Mouse (Mus musculus) gastrocnemius, adult 18-20 months (tissue): Measurements from ENCODE around the gene Gramd1b. TPM values are rescaled to one million over a fixed set of nuclear protein-coding genes. Genes with fewer than 3 reads are reported as not detected.

ENCODE experiments used
- DNase-seq: peaks from one replicate; pipeline ENCODE4 v3.0.0; 2021; ENCODE audit warnings: low spot score
- long read RNA-seq, 2 experiments: library from polyadenylated mRNA; stranded (forward); transcript quantifications; one replicate each; pipeline ENCODE4 v2.0.0; 2021
- total RNA-seq, 2 experiments: library from RNA; stranded (reverse); gene quantifications; 2 replicates each; pipeline ENCODE4 v1.2.3; 2021

The Gramd1b gene
- 1 to 10 TPM; 7.5 to 7.9 TPM for total RNA-seq
- long read RNA-seq, experiment 1, full-length matches to known transcripts, result 2 of 2 reads
- long read RNA-seq, experiment 1, partial matches to known transcripts, result 0 of 2 reads
- long read RNA-seq, experiment 1, other reads (novel, unspliced or antisense), result 0 of 2 reads
- long read RNA-seq, experiment 2, partial matches to known transcripts, result 1 of 1 reads
- long read RNA-seq, experiment 2, other reads (novel, unspliced or antisense), result 0 of 1 reads

DNA sequence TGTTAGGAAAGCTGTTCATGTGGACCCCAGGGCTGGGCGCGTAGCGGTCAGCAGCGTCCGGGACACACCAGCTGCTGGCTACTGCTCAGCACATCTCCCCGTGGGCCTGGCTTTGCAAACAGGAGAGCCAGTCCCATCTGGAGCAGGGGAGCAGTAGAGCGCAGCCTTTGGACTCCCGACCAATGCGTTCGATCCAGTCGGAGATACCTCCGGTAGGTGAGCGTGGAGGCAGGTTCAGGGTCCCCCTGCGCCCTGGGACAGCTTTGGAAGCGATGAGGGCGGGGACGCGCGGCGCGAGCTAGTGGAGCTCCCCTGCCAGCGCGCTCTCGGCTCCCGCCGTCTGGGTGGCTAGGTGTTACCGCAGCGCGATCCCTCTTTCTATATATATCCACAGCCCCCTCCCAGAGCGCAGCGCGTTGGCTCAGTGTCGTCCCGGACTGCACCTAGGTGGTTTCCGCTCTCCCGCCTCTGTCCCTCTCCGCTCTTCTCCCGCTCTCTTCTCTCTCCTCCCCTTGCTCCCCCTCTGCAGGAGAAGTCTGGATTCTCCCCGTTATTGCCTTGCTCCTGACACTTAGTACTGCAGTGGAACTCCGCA lies at the start of gene Gramd1b:
TSS of gene Gramd1b (minus strand) at position 357 of the 595 bp plus-strand sequence.
- no peak for DNase-seq

DNA sequence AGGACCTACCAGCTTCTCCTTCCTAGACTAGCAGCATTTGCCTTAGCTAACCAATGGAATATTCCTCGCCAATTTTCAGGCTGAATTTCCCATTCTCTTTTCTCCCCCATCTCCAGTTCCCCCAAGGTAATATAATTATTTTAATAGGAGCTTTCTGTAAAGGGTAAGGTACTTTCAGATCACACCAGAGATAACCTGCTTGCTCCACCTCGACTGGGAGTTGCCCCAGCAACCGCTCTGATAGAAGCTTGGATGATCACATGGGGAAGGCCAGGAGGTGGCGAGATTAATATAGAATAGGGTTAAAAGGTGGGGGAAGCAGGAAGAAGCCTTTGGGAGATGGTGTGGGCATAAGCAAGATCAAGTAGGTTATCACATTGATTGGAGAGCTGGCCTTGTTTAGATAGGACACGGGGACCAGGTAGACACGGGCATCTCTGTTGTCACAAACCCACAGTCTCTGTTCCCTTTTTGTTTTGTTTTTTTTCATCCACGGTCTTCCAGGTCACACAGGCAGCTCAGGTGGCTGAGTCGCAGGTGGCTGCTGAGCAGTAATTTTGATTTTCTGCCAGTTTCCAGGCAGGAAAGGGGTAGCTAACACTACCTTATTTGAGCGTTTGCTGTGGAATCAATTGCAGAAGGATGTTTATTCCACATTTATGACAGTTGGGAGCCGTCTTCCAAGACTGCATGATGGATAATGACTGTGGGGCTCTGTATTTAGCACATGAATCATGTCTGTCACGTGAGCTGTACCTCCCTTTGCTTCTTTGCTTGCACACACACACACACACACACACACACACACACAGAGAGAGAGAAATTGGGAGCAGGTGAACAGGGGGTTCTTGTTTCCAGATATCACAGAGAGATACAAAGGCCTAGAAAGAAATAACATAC lies 47.8 kb upstream of the Gramd1b start:
- DNase-seq, result no peak

DNA sequence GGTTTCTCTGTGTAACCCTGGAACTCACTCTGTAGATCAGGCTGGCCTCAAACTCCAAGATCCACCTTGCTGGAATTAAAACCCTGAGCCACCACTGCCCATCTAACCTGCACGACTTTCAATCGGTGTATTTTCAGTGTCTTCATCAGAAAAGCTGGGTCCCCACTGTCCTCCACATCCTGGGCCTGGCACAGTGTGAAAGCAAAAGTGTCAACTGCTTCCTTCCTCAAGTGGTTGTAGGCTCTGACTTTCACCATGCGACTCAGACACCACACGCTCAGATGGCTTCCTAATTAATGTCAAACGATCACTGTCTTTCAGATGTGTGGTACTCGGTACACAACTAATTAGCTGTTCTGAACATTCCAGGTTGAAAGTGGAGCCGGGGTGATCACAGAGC lies 45.9 kb upstream of the Gramd1b start:
- no peak for DNase-seq

DNA sequence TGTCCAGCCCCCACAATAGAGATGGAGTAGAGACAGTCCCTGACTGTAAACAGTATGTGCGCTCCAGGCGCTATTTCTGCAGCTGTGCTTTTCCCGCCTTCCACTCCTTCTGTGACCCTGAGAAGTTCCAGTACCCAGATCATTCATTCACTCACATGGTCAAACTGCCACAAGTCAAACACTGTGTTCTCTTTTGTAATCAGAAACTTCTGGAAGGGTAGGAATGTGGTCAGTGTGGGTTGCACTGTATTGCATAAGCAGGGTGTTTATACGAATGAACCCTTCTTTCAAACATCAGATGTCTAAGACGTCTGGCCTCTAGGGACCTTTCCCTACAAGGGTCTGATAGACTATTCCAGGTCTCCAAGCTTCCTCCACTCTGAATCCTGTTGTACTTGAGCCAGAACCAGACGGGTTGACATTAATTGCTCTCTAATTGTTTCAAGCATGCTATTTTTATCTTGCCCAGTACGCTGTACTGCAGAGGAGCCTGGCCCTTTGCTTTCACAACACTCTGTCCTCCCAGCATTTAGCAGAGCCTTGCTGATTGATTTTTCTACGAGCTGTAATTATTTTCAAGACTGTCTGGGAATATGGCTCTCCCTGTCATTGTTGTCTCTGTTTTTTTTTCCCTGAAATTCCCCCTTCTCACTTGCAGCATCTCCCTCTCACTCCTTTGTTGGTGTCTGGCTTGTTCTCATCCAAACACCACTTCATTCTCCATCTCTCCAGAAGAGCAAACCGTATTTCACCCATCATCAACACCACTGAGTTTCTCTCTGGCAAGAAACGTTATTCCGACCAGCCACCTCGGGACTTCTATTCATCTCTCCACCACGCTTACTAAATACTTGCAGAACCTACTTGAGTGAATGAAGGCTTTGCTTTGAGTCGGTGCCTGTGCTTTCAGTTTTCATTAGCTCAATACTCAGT lies 44.1 kb upstream of the Gramd1b start:
- peak; percentile 57 for DNase-seq

DNA sequence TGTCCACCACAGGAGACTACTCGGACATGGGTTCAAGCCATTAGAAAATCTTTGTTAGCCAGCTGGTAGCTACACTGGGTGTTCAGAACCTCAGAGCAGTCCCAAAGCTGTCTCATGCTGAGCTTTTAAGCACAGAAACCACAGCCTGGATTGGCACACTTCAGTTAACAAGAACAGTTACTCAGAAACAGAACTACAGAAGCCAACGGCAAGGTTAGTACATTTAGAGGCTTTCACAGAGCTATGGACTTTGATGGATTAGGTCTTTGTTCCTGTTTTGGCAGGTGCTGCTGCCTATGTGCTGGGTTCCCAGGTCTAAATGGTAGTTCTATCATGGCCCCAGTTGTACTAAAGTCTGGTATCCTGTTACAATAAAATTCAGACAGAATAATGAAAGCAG lies 40.1 kb upstream of the Gramd1b start:
- no peak for DNase-seq

DNA sequence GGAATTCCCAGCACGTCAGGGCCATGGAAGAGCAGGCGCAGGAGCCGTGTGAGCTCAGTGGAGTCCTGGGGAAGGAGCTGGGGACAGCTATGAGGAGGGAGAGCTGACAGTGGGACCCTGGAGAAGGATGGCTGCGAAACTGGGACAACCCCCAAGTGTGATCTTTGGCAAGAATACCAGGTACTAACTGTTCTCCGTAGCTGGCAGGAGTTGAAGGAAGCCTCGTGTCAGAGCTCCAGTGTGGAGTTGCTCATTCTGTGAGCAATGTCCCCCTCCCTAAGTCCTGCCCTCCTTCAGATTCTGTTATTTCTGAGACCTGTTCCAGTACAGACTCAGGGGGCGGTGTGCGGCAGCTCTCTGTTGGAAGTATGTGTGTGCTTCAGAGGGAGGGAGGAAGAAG lies 36.9 kb upstream of the Gramd1b start:
- DNase-seq, result peak; percentile 76

DNA sequence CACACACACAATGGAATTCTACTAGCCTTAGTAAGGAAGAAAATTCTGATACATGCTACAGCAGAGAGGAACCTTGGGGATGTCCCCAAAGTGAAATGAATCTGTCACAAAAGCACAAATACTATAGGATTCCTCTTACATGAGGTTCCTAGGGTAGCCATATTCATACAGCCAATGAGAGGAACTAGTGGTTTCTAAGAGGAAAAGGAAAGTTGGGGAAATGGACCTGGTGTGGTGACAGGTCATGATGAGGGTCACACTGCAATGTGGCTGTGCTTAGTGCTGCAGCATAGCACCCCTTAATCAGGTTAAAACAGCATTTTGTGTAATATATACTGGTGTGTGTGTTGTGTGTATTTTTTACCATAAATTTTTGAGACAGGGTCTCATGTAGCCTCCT lies 32.6 kb upstream of the Gramd1b start:
- no peak for DNase-seq

DNA sequence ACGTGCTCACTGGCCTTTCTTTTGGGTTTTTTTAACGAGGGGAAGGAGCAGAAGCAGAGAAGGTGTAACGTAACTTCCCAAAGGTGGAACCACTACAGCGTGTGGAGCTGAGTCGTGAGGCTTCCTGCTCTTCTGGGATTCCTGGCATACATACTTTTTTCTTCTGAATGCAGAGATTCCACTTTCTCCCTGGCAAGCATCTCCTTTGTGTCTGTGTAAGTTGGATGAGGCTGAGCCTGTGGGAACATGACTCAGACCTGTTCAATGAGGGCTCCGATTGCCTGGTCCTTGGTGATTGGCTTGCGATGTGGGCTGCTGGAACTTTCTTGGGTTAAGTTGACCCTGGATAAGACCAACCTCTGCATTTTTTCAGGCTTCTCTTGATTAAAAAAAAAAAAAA lies 28.5 kb upstream of the Gramd1b start:
- no peak for DNase-seq

DNA sequence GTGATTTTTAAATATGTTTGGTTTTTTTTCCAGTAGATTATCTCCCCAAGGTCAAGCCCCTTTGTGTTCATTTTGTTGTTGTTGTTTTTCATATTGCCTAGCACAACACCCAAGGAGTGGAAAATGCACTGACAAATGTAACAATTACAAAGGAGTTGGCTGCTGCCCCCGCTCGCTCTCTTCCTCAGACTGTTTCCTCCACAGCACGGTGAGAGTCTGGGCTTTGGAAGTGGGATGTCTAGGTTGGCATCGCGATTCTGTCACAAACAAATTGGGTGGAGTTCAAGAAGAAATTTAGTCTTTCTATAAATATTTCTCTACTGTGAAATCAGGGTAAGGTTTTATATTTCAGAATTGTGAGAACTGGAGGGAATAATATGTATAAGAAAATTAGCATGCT lies 26.6 kb upstream of the Gramd1b start:
- no peak for DNase-seq

DNA sequence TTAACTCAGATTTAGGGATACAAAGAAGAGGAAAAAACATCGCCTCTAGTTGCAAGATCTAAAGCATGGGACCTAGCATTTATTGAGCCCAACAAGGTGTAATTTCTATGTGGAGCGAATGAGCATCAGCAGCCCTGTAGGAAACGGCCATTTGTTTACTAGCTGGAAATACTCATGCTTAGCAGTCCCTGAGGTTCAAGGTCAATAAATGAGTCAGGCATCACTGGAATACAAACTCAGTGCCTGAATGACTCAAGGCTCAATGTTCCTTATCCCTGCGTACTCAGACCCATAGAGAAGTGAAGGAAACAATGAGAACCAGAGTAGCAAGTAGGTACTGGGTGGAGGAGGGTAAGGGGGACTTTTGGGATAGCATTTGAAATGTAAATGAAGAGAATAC lies 25.2 kb upstream of the Gramd1b start:
- no peak for DNase-seq

DNA sequence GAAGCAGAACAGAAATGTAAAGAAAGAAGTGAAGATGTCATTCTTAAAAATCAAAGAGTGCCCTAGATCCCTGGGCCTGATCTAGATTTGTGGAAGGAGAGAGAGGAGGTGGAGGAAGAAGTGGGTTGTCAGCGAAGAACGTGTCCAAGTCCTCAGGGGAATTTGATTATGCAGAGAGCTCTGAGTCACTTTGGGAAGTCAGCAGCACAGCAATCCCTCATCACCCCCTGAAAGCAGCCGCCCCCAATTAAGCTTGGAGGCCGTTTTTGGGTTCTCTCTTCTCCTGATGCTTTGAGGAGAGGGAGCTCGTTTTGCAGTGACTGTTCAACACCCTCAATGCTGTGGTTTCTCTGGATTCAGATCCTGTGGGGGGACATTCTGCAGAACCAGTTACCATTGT lies 24.1 kb upstream of the Gramd1b start:
- DNase-seq, result no peak

DNA sequence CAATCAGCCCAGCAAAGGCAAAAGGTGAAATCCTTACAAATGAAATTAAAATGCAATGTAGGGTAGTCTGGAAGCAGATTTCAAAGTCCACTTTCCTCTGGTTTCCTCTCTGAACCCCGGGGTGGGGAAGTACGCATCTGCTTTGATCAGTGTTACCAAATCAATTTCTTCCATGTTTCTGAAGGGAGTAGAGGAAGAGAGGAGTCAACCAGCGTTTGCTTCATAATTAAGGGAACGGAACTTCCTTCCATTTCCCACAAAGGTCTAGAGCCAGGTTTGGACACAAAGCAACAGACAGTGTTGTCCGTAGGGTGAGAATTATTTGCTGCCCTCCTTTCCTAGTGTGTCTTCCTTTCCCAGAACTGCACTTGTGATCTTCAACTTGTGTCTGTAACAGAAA lies 16.7 kb upstream of the Gramd1b start:
- DNase-seq, result no peak

DNA sequence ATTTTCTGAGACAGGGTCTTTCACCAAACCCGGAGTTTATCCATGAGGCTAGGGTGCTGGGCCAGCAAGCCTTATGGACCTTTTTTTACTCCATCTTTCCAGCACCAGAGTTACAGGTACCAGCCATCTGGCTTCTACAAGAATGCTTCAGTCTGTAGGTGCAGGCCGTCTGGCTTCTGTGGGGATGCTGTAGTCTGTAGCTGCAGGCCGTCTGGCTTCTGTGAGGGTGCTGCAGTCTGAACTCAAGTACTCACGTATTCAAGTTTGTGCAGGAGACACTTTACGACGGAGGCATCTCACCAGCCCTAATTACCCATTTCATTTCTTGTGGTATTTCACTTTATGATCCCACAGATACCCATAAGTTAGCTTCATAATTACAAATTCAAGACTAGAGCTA lies 14.0 kb upstream of the Gramd1b start:
- DNase-seq, result no peak

DNA sequence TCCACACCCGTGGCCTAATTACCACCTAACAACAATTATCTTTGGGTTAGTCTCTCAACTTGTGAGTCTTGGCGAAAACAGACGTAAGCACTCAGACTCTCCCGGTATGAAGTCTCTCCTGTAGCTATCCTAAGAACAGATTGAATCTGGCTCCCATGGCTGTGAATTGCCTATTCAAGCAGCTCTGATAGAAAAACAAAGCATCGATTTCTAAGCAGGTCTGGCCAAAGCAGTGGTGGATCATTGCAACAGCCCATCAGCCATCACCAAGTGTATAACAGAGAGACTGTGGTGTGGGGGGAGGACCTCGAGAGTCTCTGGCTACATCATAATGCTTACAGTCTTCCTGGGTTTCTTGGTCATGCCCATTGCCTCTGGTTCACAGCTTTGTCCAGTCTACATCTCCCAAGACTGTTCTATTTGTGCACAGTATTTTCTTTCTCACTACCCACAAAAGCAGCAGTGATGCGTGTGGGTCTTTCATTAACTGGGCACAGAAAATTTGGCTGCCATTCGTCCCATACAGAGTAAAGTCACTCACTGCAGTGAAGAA lies 8.5 kb upstream of the Gramd1b start:
- DNase-seq, result no peak

DNA sequence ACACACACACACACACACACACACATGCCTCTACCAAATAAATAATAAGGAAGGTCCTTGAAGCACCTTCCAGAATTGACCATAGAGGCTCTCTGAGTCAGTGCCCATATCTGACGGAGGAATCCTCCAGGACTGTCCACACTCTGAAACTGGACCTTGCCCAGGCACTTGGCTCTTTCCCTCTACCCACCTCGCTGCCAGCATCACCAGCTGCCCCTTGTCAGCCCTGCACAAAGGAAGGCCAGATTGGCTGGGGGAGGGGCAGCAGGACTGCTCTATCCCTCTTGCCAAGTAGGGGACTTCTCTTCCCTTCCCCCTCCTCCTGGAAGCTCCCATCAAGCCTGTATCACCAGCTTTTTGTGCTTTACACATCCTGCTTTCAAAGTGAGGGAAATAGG lies 6.5 kb upstream of the Gramd1b start:
- peak; percentile 26 for DNase-seq

DNA sequence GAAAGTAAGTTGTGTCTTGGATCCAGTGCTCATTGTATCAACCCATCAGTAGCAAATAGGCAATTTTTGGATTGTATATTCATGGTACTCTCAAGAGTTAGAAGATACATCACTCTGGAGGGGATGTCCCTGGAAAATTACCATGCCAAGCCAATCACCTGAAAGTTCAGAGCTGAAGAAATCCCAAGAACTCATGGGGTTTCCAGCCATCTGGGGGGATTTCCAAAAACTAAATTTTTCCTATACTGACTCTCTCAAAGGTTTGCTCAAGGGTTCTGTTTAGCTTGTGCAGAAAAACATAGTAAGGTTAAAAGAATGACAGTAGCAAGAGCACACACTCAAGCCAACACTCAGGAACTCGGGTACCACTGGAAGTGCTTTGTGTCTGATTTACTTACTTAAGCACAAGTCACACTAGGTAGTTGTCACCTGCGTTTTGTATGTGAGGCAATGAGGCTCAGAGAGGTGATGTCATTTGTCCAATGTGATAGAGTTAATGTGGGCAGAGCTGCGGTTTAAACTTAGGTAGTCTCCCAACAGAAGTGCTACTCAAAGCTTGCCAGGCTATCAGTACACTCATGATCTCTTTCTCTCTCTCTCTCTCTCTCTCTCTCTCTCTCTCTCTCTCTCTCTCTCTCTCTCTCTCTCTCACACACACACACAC lies 6.0 kb upstream of the Gramd1b start:
- no peak for DNase-seq

DNA sequence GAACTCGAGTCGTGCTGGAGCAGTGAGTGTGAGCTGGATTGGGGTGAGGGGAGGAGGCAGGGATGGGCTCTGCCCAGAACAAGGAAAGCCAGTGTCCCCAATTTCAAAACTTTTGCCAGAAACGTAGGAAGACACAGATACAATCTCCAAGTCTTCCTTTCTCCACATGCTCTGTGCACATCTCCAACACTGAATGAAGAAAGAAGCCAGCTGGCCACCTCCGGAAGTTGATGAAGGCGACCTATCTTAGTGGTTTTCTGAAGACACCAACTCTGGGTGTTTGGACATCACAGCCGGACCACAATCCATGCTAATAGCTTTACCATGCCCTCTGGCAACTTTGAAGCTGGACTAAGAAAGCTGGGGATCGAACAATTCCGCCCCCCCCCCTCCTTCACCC lies 647 bp downstream of the Gramd1b start:
- DNase-seq, result no peak

DNA sequence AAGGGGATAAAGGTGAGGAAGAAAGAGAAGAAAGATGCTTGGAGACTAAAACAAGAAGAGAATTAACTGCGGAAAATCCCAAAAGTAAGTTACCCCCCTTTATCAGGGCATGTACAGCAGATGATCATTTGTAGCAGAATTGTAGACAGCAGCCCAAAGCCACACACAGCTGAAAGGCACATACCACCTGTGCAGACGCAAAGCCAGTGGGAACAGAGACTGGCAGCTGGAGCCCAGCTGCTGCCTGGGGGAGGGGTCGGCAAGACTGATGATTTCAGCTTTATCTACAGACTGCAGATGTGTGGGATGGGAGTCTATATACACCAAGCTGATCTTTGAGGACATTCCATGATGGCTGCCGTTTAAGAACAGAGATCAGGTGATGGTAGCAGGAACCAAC lies 2.5 kb downstream of the Gramd1b start:
- no peak for DNase-seq

DNA sequence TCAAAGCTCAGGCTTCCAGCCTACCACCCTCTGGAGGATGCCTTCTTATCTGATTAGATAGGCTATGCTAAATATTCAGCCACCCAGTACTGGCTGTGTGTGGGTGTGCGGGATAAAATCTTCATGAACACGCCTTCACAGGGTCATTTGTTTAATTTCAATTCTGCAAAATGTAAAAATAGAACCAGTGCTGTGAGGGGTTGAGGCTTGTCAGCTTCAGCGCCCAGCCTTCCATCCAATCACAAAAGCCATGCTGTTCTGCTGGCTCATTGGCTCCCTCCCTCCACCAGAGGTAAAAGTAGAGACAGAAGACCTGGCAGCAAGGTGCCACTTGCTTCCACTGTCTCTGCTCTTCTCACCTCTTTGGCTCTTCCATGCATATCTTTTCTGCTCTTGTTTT lies 4.3 kb downstream of the Gramd1b start:
- DNase-seq, result no peak

DNA sequence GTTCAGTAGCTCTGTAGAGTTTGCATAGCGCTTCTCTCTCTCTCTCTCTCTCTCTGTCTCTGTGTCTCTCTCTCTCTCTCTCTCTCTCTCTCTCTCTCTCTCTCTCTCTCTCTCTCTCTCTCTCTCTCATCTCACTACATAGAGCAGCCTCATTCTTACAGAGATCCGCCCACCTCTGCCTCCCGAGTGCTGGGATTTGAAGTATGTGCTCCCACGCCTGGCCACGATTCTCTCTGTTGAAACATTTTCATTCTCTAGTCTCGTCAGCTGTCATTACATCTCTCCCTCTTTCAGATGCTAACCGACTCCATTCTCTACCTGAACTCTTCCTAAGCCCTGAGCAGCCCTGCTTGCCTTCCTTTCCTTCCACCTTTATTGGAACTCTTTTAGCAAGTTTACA lies 9.0 kb downstream of the Gramd1b start:
- no peak for DNase-seq

DNA sequence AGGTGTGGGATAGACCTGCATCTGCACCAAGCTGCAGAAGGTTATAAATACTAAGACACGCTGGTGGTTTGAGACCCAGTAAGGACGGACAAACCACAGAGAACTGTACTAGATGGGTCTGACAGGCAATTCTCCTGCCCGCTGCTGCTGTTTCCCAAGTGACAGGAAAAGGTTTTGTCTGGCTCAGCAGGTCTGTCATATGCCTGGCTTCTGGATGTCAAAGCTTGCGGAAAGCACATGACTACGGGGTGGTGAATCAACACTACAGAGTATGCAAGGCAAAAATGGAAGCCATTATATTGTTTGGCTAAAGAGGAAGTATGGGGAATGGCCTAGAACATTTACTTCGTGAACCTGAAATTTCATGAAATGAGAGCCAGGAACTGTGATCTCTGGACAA lies 10.1 kb downstream of the Gramd1b start:
- DNase-seq, result no peak
